Mouse (Mus musculus) ovary, postnatal 14 days (tissue): Measurements from ENCODE around the gene Olfr992.
"Not testable (repeated sequence)": the region's sequence is repeated elsewhere in the genome, so short reads cannot be mapped to it uniquely, and the experiment has no call there.

Source experiments
- DNase-seq: peaks from one replicate; pipeline ENCODE4 v3.0.0; 2022; ENCODE audit warnings: low spot score

Gene Olfr992

DNA sequence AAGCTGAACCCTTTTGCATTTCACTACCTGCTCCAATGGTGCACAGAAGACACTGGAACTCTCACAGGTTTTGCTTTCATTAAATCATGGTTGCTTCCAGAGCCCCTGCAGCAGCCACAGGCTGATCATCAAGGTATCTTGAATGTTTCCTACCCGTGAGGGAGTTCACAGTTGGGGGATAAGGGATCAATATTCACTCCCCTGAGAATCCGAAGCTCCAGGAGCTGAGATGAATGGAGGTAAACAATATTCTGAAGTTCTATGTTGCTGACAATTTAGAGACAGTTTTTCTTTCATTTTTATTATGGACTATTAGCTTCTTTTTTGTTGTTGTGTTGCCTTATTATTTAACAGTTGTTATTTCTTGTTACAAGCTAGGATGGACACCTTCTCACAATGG is at the start of gene Olfr992:
TSS of gene Olfr992 (minus strand) at position 101 of the 400 bp plus-strand sequence.
- DNase-seq = no peak

DNA sequence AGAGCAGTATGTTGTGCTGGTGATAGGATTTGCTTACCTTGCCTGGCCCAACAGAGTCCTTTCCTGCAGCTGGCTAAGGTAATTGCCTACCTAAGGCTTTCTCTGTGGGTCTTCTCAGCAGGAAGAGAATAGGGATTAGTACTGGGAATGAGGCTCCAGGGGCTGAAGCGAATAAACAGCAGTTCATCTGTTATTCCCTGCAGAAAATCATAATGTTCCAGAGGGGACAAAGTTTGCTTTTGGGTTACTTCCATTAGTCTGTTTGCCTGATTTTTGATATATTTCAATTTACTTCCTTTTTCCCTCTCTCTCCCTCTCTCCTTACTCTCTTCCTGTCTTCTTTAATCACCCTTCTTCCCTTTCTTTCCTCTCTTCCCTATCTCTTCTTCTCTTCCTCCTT is 34.3 kb upstream of the Olfr992 start, which contains the start of gene Olfr995:
TSS of gene Olfr995 (minus strand) at position 101 of the 400 bp plus-strand sequence.
- DNase-seq = no peak

GRCm38 (mm10) chr2:85442546-85442945 is 33.3 kb upstream of the Olfr992 start:
- DNase-seq = no peak

GRCm38 (mm10) chr2:85436351-85436750 is 27.1 kb upstream of the Olfr992 start, which contains the start of gene Olfr994:
TSS of gene Olfr994 (minus strand) at chr2:85436451.
- no peak for DNase-seq

GRCm38 (mm10) chr2:85425893-85426292 is 16.6 kb upstream of the Olfr992 start:
- no peak for DNase-seq

GRCm38 (mm10) chr2:85414777-85415176 is 5.5 kb upstream of the Olfr992 start, which contains the start of gene Olfr993:
TSS of gene Olfr993 (minus strand) at chr2:85414877.
- DNase-seq = no peak

DNA sequence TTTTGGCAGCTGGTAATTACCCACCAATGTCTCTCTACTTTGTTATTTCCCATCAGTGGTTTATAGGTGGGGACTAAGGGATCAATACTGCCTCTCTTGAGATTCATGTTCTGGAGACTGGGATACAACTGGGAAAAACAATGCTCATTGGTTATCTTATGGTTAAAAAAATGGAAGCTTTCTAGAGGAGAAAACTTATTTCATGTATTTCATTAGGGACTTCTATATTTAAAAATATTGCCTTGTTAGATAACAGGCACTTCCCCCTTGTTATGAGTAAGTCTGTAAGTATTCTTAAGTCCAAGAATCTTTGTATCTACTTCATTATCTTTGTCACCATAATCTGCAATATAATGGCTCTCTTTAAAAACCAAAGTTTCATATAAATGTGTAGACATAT is 46.1 kb downstream of the Olfr992 start, which contains the start of gene Olfr988:
TSS of gene Olfr988 (minus strand) at position 101 of the 400 bp plus-strand sequence.
- DNase-seq = not testable (repeated sequence)
